Mouse (Mus musculus): ENCODE results near the gene Ncs1.

- TF ChIP-seq EP300 (optimal IDR thresholded peaks at IDR 0.05) (no peak), CTCF (IDR thresholded peaks at IDR 0.05; ENCODE audit: low read depth) (peak; percentile 56)
Measured at GRCm38 (mm10) chr2:31246251-31246971, 788 bp downstream of the Ncs1 start.
